In genomic region chr4:120200551-120201266, GRCm38 (mm10) we compare ENCODE assay signal across 32 mouse cellular contexts. TPM values are rescaled to one million over a fixed set of nuclear protein-coding genes. Genes with fewer than 3 reads are reported as not detected.
A peak's percentile ranks its signal among the peaks of the same experiment; 100 is the strongest.
DNase-seq lines count a peak whose midpoint lies in the region; ATAC-seq lines count a peak whose summit lies in the region.
"Had no signal": no experiment of that assay in that cellular context is flagged by ENCODE, and none has a peak within 500 bp of the region (broad histone marks: within the 10 kb centered on the region; RNA-seq: fewer than 3 reads in every experiment).

No protein-coding gene starts in this region.

- DNase-seq in gastrocnemius, adult 18-20 months (ENCODE audit: low spot score), result peak; percentile 23
- no peak for DNase-seq in gastrocnemius, postnatal 4 days (ENCODE audit: low spot score in 2 of 2)
- DNase-seq in hindbrain, embryonic 11.5 days (ENCODE audit: low spot score), result no peak
- DNase-seq in midbrain, embryonic 14.5 days, result no peak
- DNase-seq in limb, embryonic 10.5 days (ENCODE audit: low spot score), result no peak
- DNase-seq in urinary bladder, postnatal 36 days (ENCODE audit: low spot score in 2 of 2), result no peak
- DNase-seq: adrenal gland, postnatal 25 days; cerebellum, adult 8-10 months; embryo, embryonic 11 days; heart, adult 11 months; kidney, adult 9 months; kidney, postnatal 10 days; layer of hippocampus, adult 9-11 months; liver, postnatal 0 days; lung, postnatal 36 days; thymus, postnatal 4 days had no signal

- no peaks in the 10 kb centered on the region for H3K27me3 ChIP-seq in hindbrain, embryonic 16.5 days (replicated peaks; ENCODE audit: control insufficient read depth, insufficient read depth, low read length)
- H3K27me3 ChIP-seq in hindbrain, embryonic 11.5 days (ENCODE audit: control insufficient read depth, insufficient read depth, low read length), result no peaks in the 10 kb centered on the region
- H3K27me3 ChIP-seq in midbrain, embryonic 13.5 days, result no peaks in the 10 kb centered on the region
- no peaks in the 10 kb centered on the region for H3K27me3 ChIP-seq in midbrain, embryonic 14.5 days (ENCODE audit: control insufficient read depth, insufficient read depth, low read length)
- no peaks in the 10 kb centered on the region for H3K27me3 ChIP-seq in limb, embryonic 10.5 days (ENCODE audit: low read depth, poor library complexity, severe bottlenecking)
- H3K27me3 ChIP-seq: embryonic facial prominence, embryonic 15.5 days; forebrain, embryonic 13.5 days; heart, embryonic 15.5 days; liver, embryonic 12.5 days; neural tube, embryonic 12.5 days had no signal

- H3K4me1 ChIP-seq in hindbrain, embryonic 16.5 days (ENCODE audit: control insufficient read depth, insufficient read depth, low read depth, low read length), result no peaks in the 10 kb centered on the region
- no peaks in the 10 kb centered on the region; the same call in 1 of the 2 replicates for H3K4me1 ChIP-seq in hindbrain, embryonic 11.5 days (replicated peaks; ENCODE audit: control insufficient read depth, insufficient read depth, low read length)
- peaks cover 19% of the 10 kb centered on the region for H3K4me1 ChIP-seq in midbrain, embryonic 13.5 days (replicated peaks)
- H3K4me1 ChIP-seq in midbrain, embryonic 14.5 days (ENCODE audit: control insufficient read depth, insufficient read depth, low read length), result peaks cover 9% of the 10 kb centered on the region; the same call in 1 of the 2 replicates
- peaks cover 41% of the 10 kb centered on the region for H3K4me1 ChIP-seq in limb, embryonic 10.5 days

- H3K27ac ChIP-seq in hindbrain, embryonic 16.5 days (ENCODE audit: low read depth, low read length), result no peak overlapping the region
- H3K27ac ChIP-seq in hindbrain, embryonic 11.5 days (ENCODE audit: low read depth, low read length), result no peak overlapping the region
- H3K27ac ChIP-seq in midbrain, embryonic 13.5 days, result no peak overlapping the region
- H3K27ac ChIP-seq in midbrain, embryonic 14.5 days (replicated peaks; ENCODE audit: low read depth, low read length), result no peak overlapping the region
- peak overlapping the region; percentile 31; the same call in 1 of the 2 replicates for H3K27ac ChIP-seq in limb, embryonic 10.5 days
- H3K27ac ChIP-seq: forebrain, embryonic 13.5 days; heart, embryonic 10.5 days; heart, embryonic 15.5 days; liver, embryonic 12.5 days; neural tube, embryonic 12.5 days had no signal

- H3K9me3 ChIP-seq in hindbrain, embryonic 16.5 days (ENCODE audit: control insufficient read depth, low read length), result no peaks in the 10 kb centered on the region
- no peaks in the 10 kb centered on the region for H3K9me3 ChIP-seq in hindbrain, embryonic 11.5 days (ENCODE audit: control insufficient read depth, low read length)
- no peaks in the 10 kb centered on the region for H3K9me3 ChIP-seq in midbrain, embryonic 13.5 days
- H3K9me3 ChIP-seq in midbrain, embryonic 14.5 days (ENCODE audit: control insufficient read depth, low read length), result no peaks in the 10 kb centered on the region
- no peaks in the 10 kb centered on the region for H3K9me3 ChIP-seq in limb, embryonic 10.5 days (replicated peaks)
- H3K9me3 ChIP-seq: embryonic facial prominence, embryonic 15.5 days; forebrain, embryonic 13.5 days; heart, embryonic 10.5 days; heart, embryonic 15.5 days; liver, embryonic 12.5 days; neural tube, embryonic 12.5 days had no signal

- peak; percentile 28; the same call in 1 of the 2 replicates for ATAC-seq in hindbrain, embryonic 16.5 days
- ATAC-seq in hindbrain, embryonic 11.5 days (ENCODE audit: low FRiP score), result no peak
- 0 out of 2 replicates have a peak, but pooled peaks have one; percentile 31 for ATAC-seq in midbrain, embryonic 13.5 days
- no peak for ATAC-seq in midbrain, embryonic 14.5 days (ENCODE audit: low FRiP score, low TSS enrichment)
- ATAC-seq: CD4-positive, CD25-positive, alpha-beta regulatory T cell, adult 4 months; forebrain, embryonic 13.5 days; intestine, postnatal 0 days; liver, embryonic 12.5 days; liver, postnatal 0 days; midbrain, embryonic 16.5 days had no signal

- H3K4me3 ChIP-seq in hindbrain, embryonic 16.5 days (ENCODE audit: low read length), result no peak overlapping the region
- no peak overlapping the region for H3K4me3 ChIP-seq in hindbrain, embryonic 11.5 days (ENCODE audit: low read depth, low read length)
- no peak overlapping the region for H3K4me3 ChIP-seq in midbrain, embryonic 13.5 days (replicated peaks)
- H3K4me3 ChIP-seq in midbrain, embryonic 14.5 days (replicated peaks; ENCODE audit: low read depth, low read length), result no peak overlapping the region
- H3K4me3 ChIP-seq in limb, embryonic 10.5 days, result no peak overlapping the region
- H3K4me3 ChIP-seq: embryonic facial prominence, embryonic 15.5 days; forebrain, embryonic 13.5 days; heart, embryonic 10.5 days; heart, embryonic 15.5 days; liver, embryonic 12.5 days; myocyte; neural tube, embryonic 12.5 days had no signal

- no peak overlapping the region for H3K9ac ChIP-seq in hindbrain, embryonic 16.5 days (ENCODE audit: low read depth, low read length)
- no peak overlapping the region for H3K9ac ChIP-seq in hindbrain, embryonic 11.5 days (ENCODE audit: low read depth, low read length)
- H3K9ac ChIP-seq in midbrain, embryonic 13.5 days (replicated peaks), result no peak overlapping the region
- no peak overlapping the region for H3K9ac ChIP-seq in midbrain, embryonic 14.5 days (replicated peaks; ENCODE audit: low read length)
- H3K9ac ChIP-seq: embryonic facial prominence, embryonic 15.5 days; forebrain, embryonic 13.5 days; liver, embryonic 12.5 days; liver, postnatal 0 days; neural tube, embryonic 12.5 days had no signal

- WGBS in hindbrain, embryonic 16.5 days, result 73% methylated on average over 7 of the region's 7 CpGs
- WGBS in hindbrain, embryonic 11.5 days, result 74% methylated on average over 7 of the region's 7 CpGs
- WGBS in midbrain, embryonic 13.5 days, result 75% methylated on average over 7 of the region's 7 CpGs
- 68% methylated on average over 7 of the region's 7 CpGs for WGBS in midbrain, embryonic 14.5 days
- 90% methylated on average over 7 of the region's 7 CpGs for WGBS in limb, embryonic 10.5 days

- no peaks in the 10 kb centered on the region for H3K36me3 ChIP-seq in hindbrain, embryonic 16.5 days (ENCODE audit: control insufficient read depth, insufficient read depth, low read length)
- no peaks in the 10 kb centered on the region for H3K36me3 ChIP-seq in hindbrain, embryonic 11.5 days (ENCODE audit: control insufficient read depth, insufficient read depth, low read length)
- no peaks in the 10 kb centered on the region for H3K36me3 ChIP-seq in midbrain, embryonic 13.5 days
- H3K36me3 ChIP-seq in midbrain, embryonic 14.5 days (ENCODE audit: control insufficient read depth, insufficient read depth, low read length), result no peaks in the 10 kb centered on the region
- no peaks in the 10 kb centered on the region for H3K36me3 ChIP-seq in limb, embryonic 10.5 days
- H3K36me3 ChIP-seq: embryonic facial prominence, embryonic 15.5 days; heart, embryonic 10.5 days; heart, embryonic 15.5 days; liver, embryonic 12.5 days; neural tube, embryonic 12.5 days had no signal

- H3K4me2 ChIP-seq in hindbrain, embryonic 16.5 days (ENCODE audit: low read length), result no peak overlapping the region
- no peak overlapping the region for H3K4me2 ChIP-seq in hindbrain, embryonic 11.5 days (replicated peaks; ENCODE audit: low read depth, low read length)
- H3K4me2 ChIP-seq in midbrain, embryonic 13.5 days (replicated peaks), result no peak overlapping the region
- H3K4me2 ChIP-seq in midbrain, embryonic 14.5 days (ENCODE audit: low read length), result no peak overlapping the region
- H3K4me2 ChIP-seq: embryonic facial prominence, embryonic 15.5 days; forebrain, embryonic 13.5 days; heart, embryonic 15.5 days; liver, embryonic 12.5 days; neural tube, embryonic 12.5 days had no signal

RNA-seq across cellular contexts. Expression of gene Edn2, which starts 39.7 kb away (rescaled TPM):
- not detected for total RNA-seq in gastrocnemius, adult 18-20 months (2021)
- total RNA-seq in gastrocnemius, postnatal 4 days (2021), result not detected
- 0.31 TPM in 1 of 2 replicates, not detected in the other for polyA plus RNA-seq in hindbrain, embryonic 16.5 days (2015; fragmentation: Nextera tagmentation; extraction: Ambion mirVana)
- polyA plus RNA-seq in hindbrain, embryonic 11.5 days (2014; fragmentation: Nextera tagmentation; extraction: Ambion mirVana), result not detected in 2 replicates
- polyA plus RNA-seq in midbrain, embryonic 13.5 days (2015; fragmentation: Nextera tagmentation; extraction: Ambion mirVana), result not detected in 2 replicates
- polyA plus RNA-seq in midbrain, embryonic 14.5 days (2014; fragmentation: Nextera tagmentation; extraction: Ambion mirVana), result 0.18 TPM in 1 of 2 replicates, not detected in the other
- not detected in 2 replicates for polyA plus RNA-seq in limb, embryonic 10.5 days (2016; fragmentation: Nextera tagmentation; extraction: Ambion mirVana)
- total RNA-seq: adrenal gland, postnatal 25 days; heart, postnatal 25 days; left cerebral cortex, adult 18-20 months; left cerebral cortex, postnatal 14 days; megakaryocyte, adult 5-6 weeks had no signal
- polyA plus RNA-seq: CD4-positive, CD25-positive, alpha-beta regulatory T cell, adult 4 months; midbrain, embryonic 16.5 days; myocyte; neural tube, embryonic 12.5 days had no signal

Comparison
In these comparisons a context has a peak if more than half of its experiments do, and no peak if none do; other contexts are left out.
1. ATAC-seq: peak in hindbrain, embryonic 16.5 days (single experiment) and midbrain, embryonic 13.5 days (single experiment); none in hindbrain, embryonic 11.5 days (single experiment) and midbrain, embryonic 14.5 days (single experiment).